Comparison of ENCODE assay signal across 24 mouse cellular contexts in the genomic region with DNA sequence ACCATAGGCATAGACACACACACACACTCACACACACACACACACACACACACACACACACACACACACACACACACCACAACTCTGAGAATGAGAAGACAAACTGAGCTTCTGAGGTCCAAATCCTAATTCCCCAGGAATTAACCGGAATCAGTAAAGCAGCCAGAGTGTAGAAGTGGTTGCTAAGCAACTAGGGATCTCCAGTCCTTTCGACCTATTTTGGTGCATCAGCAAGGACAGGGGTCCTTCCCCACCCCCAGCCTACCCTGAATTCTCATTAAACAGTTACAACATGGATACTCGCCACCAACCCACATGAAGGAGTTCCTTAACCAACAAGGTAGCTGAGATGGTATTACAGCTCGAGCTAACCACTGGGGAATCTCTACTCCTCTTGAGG. TPM values are rescaled to one million over a fixed set of nuclear protein-coding genes. Genes with fewer than 3 reads are reported as not detected.
"Had no signal": no experiment of that assay in that cellular context is flagged by ENCODE, and none has a peak within 500 bp of the region (broad histone marks: within the 10 kb centered on the region; RNA-seq: fewer than 3 reads in every experiment).

No protein-coding gene starts in this region.

- DNase-seq: kidney, adult 11 months; kidney, adult 8-10 months; kidney, postnatal 10 days; kidney, postnatal 36 days; layer of hippocampus, postnatal 36 days; left cerebral cortex, postnatal 4 days; liver; lung, adult 18-20 months; lung, postnatal 10 days; lung, postnatal 36 days; right cerebral cortex, postnatal 25 days; spleen, adult 18-20 months; thymus, adult 18-20 months; thymus, postnatal 14 days; thymus, postnatal 4 days had no signal

- H3K9ac ChIP-seq: intestine, embryonic 15.5 days; kidney, embryonic 15.5 days; limb, embryonic 13.5 days; liver, embryonic 12.5 days; liver, embryonic 15.5 days; lung, embryonic 15.5 days; neural tube, embryonic 13.5 days had no signal

- ATAC-seq: intestine, embryonic 15.5 days; liver, embryonic 12.5 days had no signal

- H3K27ac ChIP-seq: intestine, embryonic 15.5 days; kidney, embryonic 15.5 days; left cerebral cortex, adult 2 months; limb, embryonic 13.5 days; liver, embryonic 12.5 days; liver, embryonic 15.5 days; lung, embryonic 15.5 days; neural tube, embryonic 13.5 days had no signal

- H3K4me3 ChIP-seq: intestine, embryonic 15.5 days; kidney, embryonic 15.5 days; left cerebral cortex, adult 2 months; limb, embryonic 13.5 days; liver, embryonic 12.5 days; liver, embryonic 15.5 days; lung, embryonic 15.5 days; neural tube, embryonic 13.5 days had no signal

- H3K36me3 ChIP-seq: intestine, embryonic 15.5 days; kidney, embryonic 15.5 days; limb, embryonic 13.5 days; liver, embryonic 12.5 days; liver, embryonic 15.5 days; lung, embryonic 15.5 days had no signal

- H3K4me2 ChIP-seq: intestine, embryonic 15.5 days; kidney, embryonic 15.5 days; limb, embryonic 13.5 days; liver, embryonic 12.5 days; liver, embryonic 15.5 days; lung, embryonic 15.5 days; neural tube, embryonic 13.5 days had no signal

- H3K9me3 ChIP-seq: intestine, embryonic 15.5 days; kidney, embryonic 15.5 days; limb, embryonic 13.5 days; liver, embryonic 12.5 days; liver, embryonic 15.5 days; lung, embryonic 15.5 days; neural tube, embryonic 13.5 days had no signal

- H3K27me3 ChIP-seq: intestine, embryonic 15.5 days; kidney, embryonic 15.5 days; limb, embryonic 13.5 days; liver, embryonic 12.5 days; liver, embryonic 15.5 days; lung, embryonic 15.5 days; neural tube, embryonic 13.5 days had no signal

- H3K4me1 ChIP-seq: intestine, embryonic 15.5 days; kidney, embryonic 15.5 days; limb, embryonic 13.5 days; liver, embryonic 12.5 days; liver, embryonic 15.5 days; lung, embryonic 15.5 days had no signal

RNA-seq across cellular contexts. Expression of gene Dner, which starts 18.1 kb away (rescaled TPM):
- total RNA-seq: megakaryocyte-erythroid progenitor cell, adult 5-6 weeks had no signal
